Mouse (Mus musculus): ENCODE results near the gene Cysltr2. TPM values are rescaled to one million over a fixed set of nuclear protein-coding genes. Genes with fewer than 3 reads are reported as not detected.

Gene Cysltr2
- total RNA-seq (2014; rRNA removed), result not detected in 2 replicates
- 0.33 and 0.48 TPM in 2 replicates for polyA plus RNA-seq (2015; fragmentation: Nextera tagmentation; extraction: Ambion mirVana)

- no peak for ATAC-seq
- no peak for DNase-seq (ENCODE audit: low spot score)
These were observed at the start of gene Cysltr2 for GRCm38 (mm10) chr14:73048937-73049336. TSS of gene Cysltr2 (minus strand) at chr14:73049114.

DNA sequence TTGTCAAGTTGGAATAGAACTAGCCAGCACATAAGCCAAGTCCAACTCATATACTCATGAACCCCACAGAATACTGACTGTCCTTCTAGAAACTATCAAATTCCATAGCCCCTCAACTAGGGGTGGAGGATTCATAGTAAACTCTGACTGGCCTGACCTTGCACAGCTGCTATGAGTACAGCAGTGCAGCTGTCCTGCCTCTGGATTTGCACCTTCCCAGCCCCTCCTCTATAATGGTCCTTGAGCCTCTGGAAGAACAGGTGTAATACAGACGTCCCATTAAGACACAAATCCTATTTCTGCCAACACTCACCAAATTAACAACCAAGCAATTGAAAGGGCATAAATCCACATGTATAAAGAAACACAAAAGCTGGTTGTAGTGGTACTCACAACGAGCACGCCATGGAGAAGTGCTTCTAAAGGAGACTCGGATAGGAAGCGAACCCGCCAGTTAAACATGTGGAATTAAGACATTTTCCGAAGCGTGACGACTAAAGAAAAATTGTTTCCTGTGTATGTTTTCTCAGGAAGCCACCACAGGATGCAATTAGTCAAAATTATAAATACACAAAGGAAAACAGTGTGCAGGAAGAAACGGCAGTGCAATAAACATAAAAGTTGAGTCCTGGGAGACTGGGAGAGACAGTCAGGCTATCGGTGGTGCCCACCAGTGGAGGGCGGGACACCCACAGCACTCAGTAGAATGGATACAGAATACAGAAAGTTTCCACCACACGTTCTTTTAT, 46.1 kb upstream of the Cysltr2 start:
- no peaks in the 10 kb centered on the region for H3K4me1 ChIP-seq (ENCODE audit: insufficient read depth, low read length)
- H3K36me3 ChIP-seq (ENCODE audit: insufficient read depth, low read length), result no peaks in the 10 kb centered on the region
- no peak for ATAC-seq
- DNase-seq (ENCODE audit: low spot score), result no peak
- H3K27me3 ChIP-seq (ENCODE audit: insufficient read depth, low read length), result 0 out of 2 replicates have a peak, but pooled peaks cover 5% of the 10 kb centered on the region
- no peaks in the 10 kb centered on the region for H3K9me3 ChIP-seq (ENCODE audit: low read length)
- 77% methylated on average over 13 of the region's 13 CpGs for WGBS
- TF ChIP-seq CTCF (IDR thresholded peaks at IDR 0.05; ENCODE audit: low read depth), result no peak
- H3K9ac ChIP-seq (replicated peaks; ENCODE audit: low read length), result no peak overlapping the region
- H3K4me3 ChIP-seq (ENCODE audit: low read length), result no peak overlapping the region
- H3K27ac ChIP-seq, result no peak overlapping the region
- no peak overlapping the region for H3K4me2 ChIP-seq (ENCODE audit: low read depth, low read length)

More at GRCm38 (mm10) chr14:73048937-73049336, at the start of gene Cysltr2:
- no peak for TF ChIP-seq CTCF (IDR thresholded peaks at IDR 0.05; ENCODE audit: low read depth)
- Histone ChIP-seq H3K27me3 (ENCODE audit: insufficient read depth, low read length) (no peaks in the 10 kb centered on the region), H3K4me2 (ENCODE audit: low read depth, low read length) (no peak within 1 kb of the TSS), H3K4me1 (ENCODE audit: insufficient read depth, low read length) (no peaks in the 10 kb centered on the region), H3K36me3 (ENCODE audit: insufficient read depth, low read length) (no peaks in the 10 kb centered on the region), H3K4me3 (ENCODE audit: low read length) (no peak within 1 kb of the TSS), H3K9ac (replicated peaks; ENCODE audit: low read length) (no peak within 1 kb of the TSS), H3K9me3 (ENCODE audit: low read length) (no peaks in the 10 kb centered on the region), H3K27ac (no peak within 1 kb of the TSS)
- WGBS, result 63% methylated on average over 6 of the region's 6 CpGs

DNA sequence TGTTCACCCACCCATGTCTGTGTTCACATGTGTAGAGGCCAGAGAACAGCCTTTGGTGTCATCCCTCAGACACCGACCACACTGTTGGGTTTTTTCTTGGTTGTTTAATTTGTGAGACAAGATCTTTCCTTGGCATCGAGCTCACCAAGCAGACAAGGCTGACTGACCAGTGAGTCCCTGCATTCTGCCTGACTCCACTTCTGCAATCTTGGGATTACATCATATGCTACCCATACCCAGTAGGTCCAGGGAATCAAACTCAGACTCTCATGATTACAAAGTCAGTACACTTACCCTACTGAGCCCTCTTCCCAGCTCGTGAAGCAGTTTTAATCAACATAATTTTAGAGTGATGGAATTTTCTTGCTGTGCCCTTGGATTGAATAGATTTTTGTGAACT, 44.0 kb upstream of the Cysltr2 start:
- ATAC-seq (no peak), DNase-seq (ENCODE audit: low spot score) (no peak)
- H3K4me2 ChIP-seq (ENCODE audit: low read depth, low read length), result no peak overlapping the region
- H3K27ac ChIP-seq, result no peak overlapping the region
- no peak for TF ChIP-seq CTCF (IDR thresholded peaks at IDR 0.05; ENCODE audit: low read depth)
- no peaks in the 10 kb centered on the region for H3K4me1 ChIP-seq (ENCODE audit: insufficient read depth, low read length)
- WGBS, result 87% methylated on average over 3 of the region's 3 CpGs
- no peaks in the 10 kb centered on the region for H3K9me3 ChIP-seq (ENCODE audit: low read length)
- H3K4me3 ChIP-seq (ENCODE audit: low read length), result no peak overlapping the region
- no peaks in the 10 kb centered on the region for H3K36me3 ChIP-seq (ENCODE audit: insufficient read depth, low read length)
- H3K9ac ChIP-seq (replicated peaks; ENCODE audit: low read length), result no peak overlapping the region
- no peaks in the 10 kb centered on the region for H3K27me3 ChIP-seq (ENCODE audit: insufficient read depth, low read length)

GRCm38 (mm10) chr14:73088224-73088623, 39.3 kb upstream of the Cysltr2 start:
- Histone ChIP-seq H3K36me3 (ENCODE audit: insufficient read depth, low read length) (no peaks in the 10 kb centered on the region), H3K4me2 (ENCODE audit: low read depth, low read length) (no peak overlapping the region), H3K27ac (no peak overlapping the region), H3K4me3 (ENCODE audit: low read length) (no peak overlapping the region), H3K9me3 (ENCODE audit: low read length) (no peaks in the 10 kb centered on the region), H3K4me1 (ENCODE audit: insufficient read depth, low read length) (no peaks in the 10 kb centered on the region), H3K27me3 (ENCODE audit: insufficient read depth, low read length) (no peaks in the 10 kb centered on the region), H3K9ac (replicated peaks; ENCODE audit: low read length) (no peak overlapping the region)
- DNase-seq (ENCODE audit: low spot score), result no peak
- 90% methylated on average over 1 of the region's 1 CpGs for WGBS
- no peak for ATAC-seq
- no peak for TF ChIP-seq CTCF (IDR thresholded peaks at IDR 0.05; ENCODE audit: low read depth)

- Histone ChIP-seq H3K27ac (no peak overlapping the region), H3K9me3 (ENCODE audit: low read length) (no peaks in the 10 kb centered on the region), H3K27me3 (ENCODE audit: insufficient read depth, low read length) (no peaks in the 10 kb centered on the region), H3K4me1 (ENCODE audit: insufficient read depth, low read length) (no peaks in the 10 kb centered on the region), H3K36me3 (ENCODE audit: insufficient read depth, low read length) (no peaks in the 10 kb centered on the region), H3K4me2 (ENCODE audit: low read depth, low read length) (no peak overlapping the region), H3K9ac (replicated peaks; ENCODE audit: low read length) (no peak overlapping the region), H3K4me3 (ENCODE audit: low read length) (no peak overlapping the region)
- no peak for TF ChIP-seq CTCF (IDR thresholded peaks at IDR 0.05; ENCODE audit: low read depth)
- no peak for ATAC-seq
- WGBS, result 84% methylated on average over 5 of the region's 5 CpGs
- no peak for DNase-seq (ENCODE audit: low spot score)
These were observed 38.8 kb upstream of the Cysltr2 start for GRCm38 (mm10) chr14:73087746-73088145.

- no peaks in the 10 kb centered on the region for H3K36me3 ChIP-seq (ENCODE audit: insufficient read depth, low read length)
- H3K9ac ChIP-seq (replicated peaks; ENCODE audit: low read length), result no peak overlapping the region
- H3K27me3 ChIP-seq (ENCODE audit: insufficient read depth, low read length), result no peaks in the 10 kb centered on the region
- no peak overlapping the region for H3K4me2 ChIP-seq (ENCODE audit: low read depth, low read length)
- H3K4me1 ChIP-seq (ENCODE audit: insufficient read depth, low read length), result no peaks in the 10 kb centered on the region
- no peak for TF ChIP-seq CTCF (IDR thresholded peaks at IDR 0.05; ENCODE audit: low read depth)
- ATAC-seq (no peak), DNase-seq (ENCODE audit: low spot score) (no peak)
- WGBS, result 91% methylated on average over 5 of the region's 5 CpGs
- H3K27ac ChIP-seq, result no peak overlapping the region
- H3K9me3 ChIP-seq (ENCODE audit: low read length), result no peaks in the 10 kb centered on the region
- H3K4me3 ChIP-seq (ENCODE audit: low read length), result no peak overlapping the region
These were observed 38.3 kb upstream of the Cysltr2 start for GRCm38 (mm10) chr14:73087247-73087646.

DNA sequence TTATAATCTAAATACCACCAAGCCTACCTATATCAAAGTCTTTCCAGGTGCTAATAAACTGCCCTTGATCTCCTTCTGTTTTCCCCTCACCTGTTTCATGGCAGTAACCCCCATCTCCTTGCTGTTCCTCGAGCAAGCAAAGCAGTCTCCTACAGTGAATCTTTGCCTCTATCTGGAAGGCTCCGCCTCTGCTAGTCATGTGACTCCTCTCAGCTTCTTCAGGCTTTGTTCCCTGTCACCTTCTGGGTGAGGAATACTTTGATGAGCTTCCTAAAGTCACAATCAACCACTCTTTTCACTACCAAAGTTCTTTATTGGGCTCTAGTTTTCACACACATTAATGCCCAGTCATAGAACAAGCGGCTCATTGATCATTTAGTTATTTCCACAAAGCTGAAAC, 37.5 kb upstream of the Cysltr2 start:
- Histone ChIP-seq H3K4me2 (ENCODE audit: low read depth, low read length) (no peak overlapping the region), H3K27ac (no peak overlapping the region), H3K36me3 (ENCODE audit: insufficient read depth, low read length) (no peaks in the 10 kb centered on the region), H3K9me3 (ENCODE audit: low read length) (no peaks in the 10 kb centered on the region), H3K4me1 (ENCODE audit: insufficient read depth, low read length) (no peaks in the 10 kb centered on the region), H3K27me3 (ENCODE audit: insufficient read depth, low read length) (no peaks in the 10 kb centered on the region), H3K4me3 (ENCODE audit: low read length) (no peak overlapping the region), H3K9ac (replicated peaks; ENCODE audit: low read length) (no peak overlapping the region)
- no peak for ATAC-seq
- 63% methylated on average over 3 of the region's 3 CpGs for WGBS
- TF ChIP-seq CTCF (IDR thresholded peaks at IDR 0.05; ENCODE audit: low read depth), result no peak
- DNase-seq (ENCODE audit: low spot score), result no peak

Measured in hindbrain, postnatal 0 days (tissue).